Mouse (Mus musculus) liver, embryonic 14 days (tissue): ENCODE data around the gene Gm43951. TPM values are rescaled to one million over a fixed set of nuclear protein-coding genes. Genes with fewer than 3 reads are reported as not detected.

Experiments
- polyA plus RNA-seq: library from polyadenylated mRNA; depleted of rRNA; stranded (reverse); fragments of >200 nt; gene quantifications from 2 replicates; pipeline ENCODE4 v1.2.3, GENCODE M21; 2012; rRNA removed

The Gm43951 gene
- 0.08 and 0.09 TPM in 2 replicates for polyA plus RNA-seq

GRCm38 (mm10) chr11:72206341-72207203 is at the start of gene Gm43951:
Gene Gm43951 (minus strand): TSS chr11:72206840.

DNA sequence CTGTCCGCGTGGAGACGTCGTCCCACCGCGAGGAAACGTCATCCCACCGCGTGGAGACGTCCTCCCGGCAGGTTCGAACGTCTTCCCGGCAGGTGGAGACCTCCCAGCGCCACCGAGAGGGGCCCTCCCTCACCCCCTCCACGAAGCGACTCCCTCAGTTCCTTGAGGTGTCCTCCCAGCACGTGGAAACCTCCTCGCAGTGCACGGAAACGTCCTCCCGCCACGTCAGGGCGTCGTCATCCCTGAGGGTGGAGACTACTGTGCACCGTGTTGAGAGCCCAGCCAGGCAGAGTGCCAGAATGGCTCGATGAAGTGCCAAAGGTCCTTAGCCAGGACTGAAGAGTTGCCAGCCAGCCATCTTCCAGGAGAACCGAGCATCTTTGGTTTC is 8.8 kb upstream of the Gm43951 start, which contains the start of gene Med31:
Med31 (minus strand) TSS at position 183 of the 388 bp plus-strand sequence.

GRCm38 (mm10) chr11:72207204-72207833 is 679 bp upstream of the Gm43951 start, which contains the start of the genes 4933427D14Rik and Txndc17:
Gene 4933427D14Rik (minus strand): TSS chr11:72207459.
Gene Txndc17 (plus strand): TSS chr11:72207547.

Other genes starting within 250 kb of the Gm43951 start
- gene Aipl1, start 169.3 kb downstream of the Gm43951 start, polyA plus RNA-seq = 0.07 and 0.09 TPM in 2 replicates
- 11.9 and 13.7 TPM in 2 replicates for gene Pimreg, start 164.8 kb downstream of the Gm43951 start, polyA plus RNA-seq
- gene Pitpnm3, start 71.1 kb downstream of the Gm43951 start, polyA plus RNA-seq = 0.03 TPM in 2 replicates
- gene 4933427D14Rik, start 619 bp upstream of the Gm43951 start, polyA plus RNA-seq = 2.1 and 2.2 TPM in 2 replicates
- 47.2 and 50.0 TPM in 2 replicates for gene Txndc17, start 707 bp upstream of the Gm43951 start, polyA plus RNA-seq
- gene Med31, start 8.8 kb upstream of the Gm43951 start, polyA plus RNA-seq = 8.2 and 8.4 TPM in 2 replicates
- gene Slc13a5, start 60.4 kb upstream of the Gm43951 start, polyA plus RNA-seq = not detected in 2 replicates
- 2.6 and 3.7 TPM in 2 replicates for gene Xaf1, start 94.8 kb upstream of the Gm43951 start, polyA plus RNA-seq
- not detected in 2 replicates for gene Fbxo39, start 107.6 kb upstream of the Gm43951 start, polyA plus RNA-seq
- gene Tekt1, start 155.6 kb upstream of the Gm43951 start, polyA plus RNA-seq = 0.01 and 0.05 TPM in 2 replicates
- 1.0 and 1.3 TPM in 2 replicates for gene Smtnl2, start 204.9 kb upstream of the Gm43951 start, polyA plus RNA-seq
- 0.14 and 0.15 TPM in 2 replicates for gene Ggt6, start 228.7 kb upstream of the Gm43951 start, polyA plus RNA-seq
- gene Mybbp1a, start 234.5 kb upstream of the Gm43951 start, polyA plus RNA-seq = 57.0 and 61.2 TPM in 2 replicates